Mouse (Mus musculus): ENCODE data around the gene Nfkbil1. TPM values are rescaled to one million over a fixed set of nuclear protein-coding genes. Genes with fewer than 3 reads are reported as not detected.

The Nfkbil1 gene
- total RNA-seq, 1 experiment from 2014 or later: 5.2 TPM

DNA sequence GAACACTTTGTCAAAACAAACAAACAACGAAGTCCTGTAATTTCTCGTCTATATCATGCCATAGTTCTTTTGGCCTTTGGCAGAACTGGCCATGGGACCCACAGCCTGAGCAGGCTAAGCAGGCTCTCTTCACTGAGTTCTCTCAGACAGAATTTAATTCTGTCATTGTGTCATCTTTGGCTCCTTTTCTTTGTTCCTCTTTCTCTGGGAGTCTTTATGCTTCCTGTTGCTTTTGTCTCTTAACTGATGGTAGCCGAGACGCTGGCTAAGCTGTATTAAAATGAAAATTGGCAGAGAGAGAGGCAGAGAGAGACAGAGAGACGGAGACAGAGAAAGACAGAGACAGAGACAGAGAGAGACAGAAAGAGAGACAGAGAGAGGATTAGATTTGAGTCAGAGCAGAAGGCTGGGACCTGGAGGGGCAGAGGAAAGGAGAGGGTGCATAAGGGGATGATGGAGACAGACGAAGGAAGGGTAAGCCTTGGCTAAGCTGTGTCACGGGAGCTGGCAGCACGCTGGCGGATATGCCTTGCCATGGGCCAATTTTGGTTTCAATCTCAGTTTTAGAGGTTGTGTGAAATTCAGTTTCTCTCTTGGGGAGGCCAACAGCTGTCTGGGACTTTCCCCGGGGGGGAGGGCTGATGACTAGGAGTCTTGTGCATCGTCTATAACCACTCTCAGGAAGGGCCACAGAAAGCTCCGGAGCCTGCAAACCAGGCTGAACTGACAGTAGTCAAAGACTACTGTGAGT is 25.6 kb downstream of the Nfkbil1 start:
- peak; percentile 72 for ATAC-seq (replicated peaks; ENCODE audit: low read depth, poor library complexity, severe bottlenecking)

GRCm38 (mm10) chr17:35205380-35205769 is 30.2 kb downstream of the Nfkbil1 start:
- no peak for ATAC-seq (replicated peaks; ENCODE audit: low read depth, poor library complexity, severe bottlenecking)

GRCm38 (mm10) chr17:35204494-35205379 is 30.9 kb downstream of the Nfkbil1 start, which contains the start of gene Lta:
TSS of gene Lta (minus strand) at chr17:35205351.
- ATAC-seq (replicated peaks; ENCODE audit: low read depth, poor library complexity, severe bottlenecking): no peak

DNA sequence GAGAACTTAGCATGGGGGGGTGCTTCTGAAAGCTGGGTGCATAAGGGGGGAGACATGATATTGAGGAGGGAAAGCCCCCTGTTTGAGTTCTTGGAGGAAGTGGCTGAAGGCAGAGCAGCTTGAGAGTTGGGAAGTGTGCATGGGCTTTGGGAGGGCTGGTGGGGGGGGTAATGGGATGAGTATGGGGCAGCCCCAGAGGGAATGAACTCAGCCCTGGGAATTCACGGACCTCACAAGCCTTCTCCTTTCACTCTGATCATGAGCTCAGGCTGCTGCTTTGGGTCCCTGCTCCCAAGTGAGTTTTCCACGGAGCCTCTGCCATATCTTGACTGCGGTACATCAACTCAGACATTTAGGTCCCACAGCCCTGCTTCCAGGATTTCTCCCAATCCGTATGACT is 33.1 kb downstream of the Nfkbil1 start:
- ATAC-seq (replicated peaks; ENCODE audit: low read depth, poor library complexity, severe bottlenecking): no peak

- peak; percentile 60 for ATAC-seq (replicated peaks; ENCODE audit: low read depth, poor library complexity, severe bottlenecking)
Measured at GRCm38 (mm10) chr17:35201787-35202186, 33.8 kb downstream of the Nfkbil1 start, which contains the start of gene Tnf. TSS of gene Tnf (minus strand) at chr17:35202007.

DNA sequence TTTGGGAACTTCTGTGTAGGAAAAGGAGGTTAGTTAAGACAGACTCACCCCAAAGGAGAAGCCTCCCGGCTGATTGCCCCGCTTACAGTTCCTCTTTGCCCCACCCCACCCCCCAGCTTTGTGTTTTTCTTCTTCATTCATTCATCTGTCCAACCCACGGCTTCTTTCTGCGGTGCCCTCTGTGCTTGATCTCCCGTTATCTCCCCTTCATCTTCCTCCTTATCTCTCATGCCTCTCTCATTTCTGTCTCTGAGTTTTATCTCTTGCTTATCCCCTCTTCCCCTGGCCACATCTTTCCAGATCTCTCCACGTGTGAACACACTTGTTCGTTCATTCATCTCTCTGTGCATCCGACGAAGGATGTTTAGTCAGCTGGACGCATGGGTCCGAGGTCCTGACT is 34.5 kb downstream of the Nfkbil1 start:
- no peak for ATAC-seq (replicated peaks; ENCODE audit: low read depth, poor library complexity, severe bottlenecking)

DNA sequence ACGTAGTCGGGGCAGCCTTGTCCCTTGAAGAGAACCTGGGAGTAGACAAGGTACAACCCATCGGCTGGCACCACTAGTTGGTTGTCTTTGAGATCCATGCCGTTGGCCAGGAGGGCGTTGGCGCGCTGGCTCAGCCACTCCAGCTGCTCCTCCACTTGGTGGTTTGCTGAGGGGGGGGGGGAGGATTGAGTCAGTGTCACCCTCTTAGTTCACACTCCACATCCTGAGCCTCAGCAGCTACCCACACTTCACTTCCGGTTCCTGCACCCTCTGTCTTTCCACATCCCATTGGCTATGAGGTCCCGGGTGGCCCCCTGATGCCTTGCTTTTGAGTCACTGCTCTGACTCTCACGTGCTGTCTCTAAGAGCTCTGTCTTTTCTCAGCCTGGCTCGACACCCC is 35.2 kb downstream of the Nfkbil1 start:
- peak; percentile 77 for ATAC-seq (replicated peaks; ENCODE audit: low read depth, poor library complexity, severe bottlenecking)

GRCm38 (mm10) chr17:35198946-35199345 is 36.6 kb downstream of the Nfkbil1 start:
- ATAC-seq (replicated peaks; ENCODE audit: low read depth, poor library complexity, severe bottlenecking): no peak

GRCm38 (mm10) chr17:35198029-35198428 is 37.6 kb downstream of the Nfkbil1 start:
- no peak for ATAC-seq (replicated peaks; ENCODE audit: low read depth, poor library complexity, severe bottlenecking)

DNA sequence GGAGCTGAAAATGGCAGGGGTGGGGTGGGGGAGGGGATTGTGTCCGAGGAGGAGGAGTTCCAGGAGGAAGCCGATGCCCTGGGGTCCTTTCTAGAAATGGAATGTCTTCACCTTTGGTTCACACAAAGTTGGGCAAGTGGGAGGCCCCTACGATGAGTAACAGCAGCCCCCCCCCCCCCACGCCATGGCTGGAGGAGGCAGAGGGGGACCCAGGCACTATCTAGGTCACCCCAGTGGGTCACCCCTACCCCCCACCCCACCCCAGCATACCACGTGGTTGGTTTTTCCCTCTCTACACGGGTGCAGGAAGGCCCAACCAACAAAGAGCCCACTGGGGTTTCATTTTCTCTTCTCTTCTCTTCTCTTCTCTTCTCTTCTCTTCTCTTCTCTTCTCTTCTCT is 38.5 kb downstream of the Nfkbil1 start:
- ATAC-seq (replicated peaks; ENCODE audit: low read depth, poor library complexity, severe bottlenecking): no peak

DNA sequence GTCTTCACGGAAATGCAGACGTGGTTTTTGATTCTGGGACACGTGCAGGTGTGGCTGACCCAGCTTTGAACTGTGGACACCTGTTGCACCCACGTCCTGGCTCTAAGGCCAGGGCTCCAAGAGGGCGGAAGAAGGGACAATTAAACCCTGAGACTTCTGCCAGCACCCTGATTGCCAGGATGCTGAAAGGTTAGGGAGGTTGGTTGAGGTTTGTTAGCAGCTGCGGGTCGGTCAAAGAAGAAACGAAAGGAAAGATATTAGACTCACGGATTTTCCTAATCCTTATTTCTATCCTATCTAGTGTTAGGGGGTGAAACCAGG is 39.3 kb downstream of the Nfkbil1 start:
- ATAC-seq (replicated peaks; ENCODE audit: low read depth, poor library complexity, severe bottlenecking): no peak

- peak; percentile 75 for ATAC-seq (replicated peaks; ENCODE audit: low read depth, poor library complexity, severe bottlenecking)
Measured at GRCm38 (mm10) chr17:35195631-35196320, 39.8 kb downstream of the Nfkbil1 start.

GRCm38 (mm10) chr17:35194844-35195630 is 40.6 kb downstream of the Nfkbil1 start:
- no peak for ATAC-seq (replicated peaks; ENCODE audit: low read depth, poor library complexity, severe bottlenecking)

GRCm38 (mm10) chr17:35193881-35194843 is 41.4 kb downstream of the Nfkbil1 start, which contains the start of gene Ltb:
TSS of gene Ltb (plus strand) at chr17:35194439.
- ATAC-seq (replicated peaks; ENCODE audit: low read depth, poor library complexity, severe bottlenecking): no peak

- 0 out of 2 replicates have a peak, but pooled peaks have one; percentile 15 for ATAC-seq (replicated peaks; ENCODE audit: low read depth, poor library complexity, severe bottlenecking)
Measured at GRCm38 (mm10) chr17:35192924-35193323, 42.7 kb downstream of the Nfkbil1 start.

DNA sequence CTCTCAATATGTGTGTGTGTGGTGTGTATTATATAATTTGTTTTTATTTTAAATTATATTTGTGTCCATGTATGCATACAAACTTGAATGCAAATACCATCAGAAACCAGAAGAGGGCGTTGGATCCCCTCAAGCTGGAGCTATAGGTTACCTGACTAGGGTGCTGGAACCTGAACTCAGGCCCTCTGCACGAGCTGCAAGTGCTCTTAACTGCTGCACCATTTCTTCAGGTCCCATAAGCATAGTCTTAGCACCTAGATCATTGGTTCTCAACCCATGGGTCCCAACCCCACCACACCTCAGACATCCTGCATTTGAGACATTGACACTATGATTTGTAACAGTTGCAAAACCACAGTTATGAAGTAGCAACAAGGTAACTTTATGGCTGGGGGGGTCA is 43.9 kb downstream of the Nfkbil1 start:
- no peak for ATAC-seq (replicated peaks; ENCODE audit: low read depth, poor library complexity, severe bottlenecking)

GRCm38 (mm10) chr17:35190096-35190495 is 45.5 kb downstream of the Nfkbil1 start:
- peak; percentile 20 for ATAC-seq (replicated peaks; ENCODE audit: low read depth, poor library complexity, severe bottlenecking)

DNA sequence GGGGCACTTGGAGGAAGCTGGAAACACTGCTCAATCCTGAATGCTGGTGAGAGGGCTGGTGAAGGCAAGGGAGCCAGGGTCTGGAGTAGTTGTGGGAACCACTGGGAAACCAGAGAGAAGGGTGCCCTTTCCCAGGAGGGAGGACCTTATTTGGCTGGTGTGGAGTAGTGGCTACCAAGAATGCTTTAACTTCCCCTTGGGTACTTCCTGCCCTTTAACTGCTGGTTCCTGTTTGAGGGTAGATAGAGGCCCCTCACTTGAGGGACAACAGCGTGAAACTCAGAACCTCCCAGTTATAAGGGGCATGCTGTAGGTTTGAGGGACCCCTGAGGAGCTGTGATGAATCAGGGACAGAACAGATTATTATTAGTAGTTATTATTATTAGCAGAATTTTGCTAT is 46.4 kb downstream of the Nfkbil1 start:
- peak; percentile 50 for ATAC-seq (replicated peaks; ENCODE audit: low read depth, poor library complexity, severe bottlenecking)

Data from common myeloid progenitor, adult 5-6 weeks (primary cell).